Mouse (Mus musculus) large intestine, adult 2 months (tissue): ENCODE results near the gene Zfp784. TPM values are rescaled to one million over a fixed set of nuclear protein-coding genes. Genes with fewer than 3 reads are reported as not detected.
"Not testable (repeated sequence)": the region's sequence is repeated elsewhere in the genome, so short reads cannot be mapped to it uniquely, and the experiment has no call there.

Experiments used
- DNase-seq: peaks from one replicate; pipeline ENCODE4 v3.0.0-alpha.2; 2012; ENCODE audit warnings: low read depth, low spot score
- WGBS: fragments of 180-500 bp; shearing (Covaris S2); methylation state at CpG from one replicate; pipeline ENCODE4 v1.1.7; 2018; 5-methylcytosine and 5-hydroxymethylcytosine counted together
- polyA plus RNA-seq: library from polyadenylated mRNA; depleted of rRNA; stranded (reverse); fragments of >200 nt; gene quantifications from 2 replicates; pipeline ENCODE4 v1.2.3, GENCODE M21; 2012

Gene Zfp784
- polyA plus RNA-seq, 1 experiment: 6.8 TPM

GRCm38 (mm10) chr7:5030554-5031275 lies 7.5 kb downstream of the Zfp784 start:
- DNase-seq: no peak
- WGBS: 95% methylated on average over 63 of the region's 63 CpGs

- WGBS: 95% methylated on average over 21 of the region's 21 CpGs
- DNase-seq: no peak
Observed at GRCm38 (mm10) chr7:5029946-5030345, 8.3 kb downstream of the Zfp784 start.

- no peak for DNase-seq
- WGBS: 97% methylated on average over 22 of the region's 22 CpGs
Observed at GRCm38 (mm10) chr7:5029543-5029942, 8.7 kb downstream of the Zfp784 start.

GRCm38 (mm10) chr7:5021197-5021596 lies 17.0 kb downstream of the Zfp784 start:
- WGBS: 44% methylated on average over 5 of the region's 5 CpGs
- DNase-seq: no peak

- DNase-seq: no peak
- WGBS: under 1% methylated on average over 15 of the region's 15 CpGs
Observed at GRCm38 (mm10) chr7:5020685-5021084, 17.6 kb downstream of the Zfp784 start.

- WGBS: under 1% methylated on average over 48 of the region's 49 CpGs
- DNase-seq: peak; percentile 94
Observed at GRCm38 (mm10) chr7:5020000-5020681, 18.1 kb downstream of the Zfp784 start, which contains the start of the genes Zfp865 and Ccdc106. TSS of gene Zfp865 (plus strand) at chr7:5020376. TSS of gene Ccdc106 (plus strand) at chr7:5020553.

- WGBS: 11% methylated on average over 8 of the region's 8 CpGs
- not testable (repeated sequence) for DNase-seq
Observed at GRCm38 (mm10) chr7:5019576-5019975, 18.7 kb downstream of the Zfp784 start.

GRCm38 (mm10) chr7:5017931-5018330 lies 20.3 kb downstream of the Zfp784 start:
- WGBS: 96% methylated on average over 21 of the region's 21 CpGs
- no peak for DNase-seq

- 91% methylated on average over 16 of the region's 16 CpGs for WGBS
- DNase-seq: no peak
Observed at GRCm38 (mm10) chr7:5017352-5017751, 20.9 kb downstream of the Zfp784 start.

GRCm38 (mm10) chr7:5016920-5017319 lies 21.3 kb downstream of the Zfp784 start:
- DNase-seq: no peak
- WGBS: 98% methylated on average over 2 of the region's 2 CpGs

- 19% methylated on average over 3 of the region's 3 CpGs for WGBS
- DNase-seq: no peak
Observed at GRCm38 (mm10) chr7:5016057-5016456, 22.2 kb downstream of the Zfp784 start.

- WGBS: under 1% methylated on average over 66 of the region's 76 CpGs
- peak; percentile 82 for DNase-seq
Observed at GRCm38 (mm10) chr7:5015118-5016001, 22.9 kb downstream of the Zfp784 start, which contains the start of gene Gm44973. TSS of gene Gm44973 (plus strand) at chr7:5015496.

GRCm38 (mm10) chr7:5014251-5015117 lies 23.8 kb downstream of the Zfp784 start, which contains the start of the genes Zfp524 and Fiz1:
TSS of gene Zfp524 (plus strand) at chr7:5014415.
TSS of gene Fiz1 (minus strand) at chr7:5014697.
- 1% methylated on average over 42 of the region's 42 CpGs for WGBS
- peak; percentile 94 for DNase-seq

GRCm38 (mm10) chr7:5012681-5013513 lies 25.3 kb downstream of the Zfp784 start:
- DNase-seq: no peak
- WGBS: 90% methylated on average over 27 of the region's 27 CpGs

- no peak for DNase-seq
- 97% methylated on average over 26 of the region's 26 CpGs for WGBS
Observed at GRCm38 (mm10) chr7:5008229-5008628, 30.0 kb downstream of the Zfp784 start.

GRCm38 (mm10) chr7:5002876-5003275 lies 35.4 kb downstream of the Zfp784 start:
- 70% methylated on average over 8 of the region's 8 CpGs for WGBS

GRCm38 (mm10) chr7:4999876-5000275 lies 38.4 kb downstream of the Zfp784 start:
- WGBS: 45% methylated on average over 2 of the region's 2 CpGs
- no peak for DNase-seq

More at GRCm38 (mm10) chr7:5002876-5003275, 35.4 kb downstream of the Zfp784 start:
- not testable (repeated sequence) for DNase-seq

GRCm38 (mm10) chr7:4996934-4997333 lies 41.3 kb downstream of the Zfp784 start:
- no peak for DNase-seq
- 62% methylated on average over 8 of the region's 8 CpGs for WGBS
